Mouse (Mus musculus) midbrain, postnatal 0 days (tissue): ENCODE measurements around the gene Cyp2j12. TPM values are rescaled to one million over a fixed set of nuclear protein-coding genes. Genes with fewer than 3 reads are reported as not detected.

Experiments used
- ATAC-seq: fragments of 200-750 bp; cut with Nextera tagmentation; 2 replicates; pipeline ENCODE4 v1.8.0; 2017; ENCODE audit warnings: moderate number of reproducible peaks, mild to moderate bottlenecking, moderate TSS enrichment, moderate library complexity; ENCODE audit not compliant: low FRiP score
- DNase-seq: peaks from one replicate; pipeline ENCODE4 v3.0.0-alpha.2; 2015; ENCODE audit warnings: low spot score
- H3K27ac ChIP-seq: fragments of 300-500 bp; sonication (generic); 2 replicates; pipeline ENCODE4 v1.5.1; 2014; ENCODE audit warnings: low read depth, mild to moderate bottlenecking, low read length, mixed read lengths
- H3K27me3 ChIP-seq: fragments of 300-500 bp; sonication (generic); 2 replicates; pipeline ENCODE4 v1.6.1; 2014; ENCODE audit warnings: low read length, control low read depth, mixed read lengths; ENCODE audit not compliant: insufficient read depth
- H3K36me3 ChIP-seq: fragments of 300-500 bp; sonication (generic); 2 replicates; pipeline ENCODE4 v1.6.1; 2014; ENCODE audit warnings: low read length, control low read depth, mixed read lengths; ENCODE audit not compliant: insufficient read depth
- H3K4me1 ChIP-seq: fragments of 300-500 bp; sonication (generic); 2 replicates; pipeline ENCODE4 v1.6.1; 2014; ENCODE audit warnings: mild to moderate bottlenecking, control low read depth, antibody characterized with exemption, low read length, mixed read lengths; ENCODE audit not compliant: insufficient read depth
- H3K4me2 ChIP-seq: fragments of 300-500 bp; sonication (generic); 2 replicates; pipeline ENCODE4 v1.6.1; 2014; ENCODE audit warnings: low read depth, mild to moderate bottlenecking, low read length, mixed read lengths; ENCODE audit not compliant: poor library complexity, severe bottlenecking
- H3K4me3 ChIP-seq: fragments of 300-500 bp; sonication (generic); 2 replicates; pipeline ENCODE4 v1.5.1; 2014; ENCODE audit warnings: low read depth, mild to moderate bottlenecking, low read length, moderate library complexity
- H3K9ac ChIP-seq: fragments of 300-500 bp; sonication (generic); replicated peaks from 2 replicates; pipeline ENCODE4 v1.6.1; 2014; ENCODE audit warnings: mild to moderate bottlenecking, low read length, moderate library complexity, mixed read lengths; ENCODE audit not compliant: poor library complexity, severe bottlenecking
- H3K9me3 ChIP-seq: fragments of 300-500 bp; sonication (generic); 2 replicates; pipeline ENCODE4 v1.6.1; 2016; ENCODE audit warnings: low read length, control low read depth
- CTCF ChIP-seq: IDR thresholded peaks from 2 replicates; pipeline ENCODE4 v1.5.1; 2016; ENCODE audit warnings: antibody characterized with exemption, mild to moderate bottlenecking
- WGBS: fragments of 180-500 bp; shearing (Covaris S2); extraction: QIAGEN DNeasy Blood & Tissue Kit; methylation state at CpG from one replicate; pipeline ENCODE4 v1.1.7; 2014; 5-methylcytosine and 5-hydroxymethylcytosine counted together
- polyA plus RNA-seq: library from polyadenylated mRNA; unstranded; fragments of >200 nt; fragmentation: Nextera tagmentation; extraction: Ambion mirVana; gene quantifications from 2 replicates; pipeline ENCODE4 v1.2.1, GENCODE M21; 2015
- total RNA-seq: library from RNA; depleted of rRNA; stranded (reverse); fragments of >200 nt; gene quantifications from 2 replicates; pipeline ENCODE4 v1.2.3, GENCODE M21; 2014; rRNA removed

Gene Cyp2j12
- total and polyA plus RNA-seq, 2 experiments from 2014 or later, result not detected

DNA sequence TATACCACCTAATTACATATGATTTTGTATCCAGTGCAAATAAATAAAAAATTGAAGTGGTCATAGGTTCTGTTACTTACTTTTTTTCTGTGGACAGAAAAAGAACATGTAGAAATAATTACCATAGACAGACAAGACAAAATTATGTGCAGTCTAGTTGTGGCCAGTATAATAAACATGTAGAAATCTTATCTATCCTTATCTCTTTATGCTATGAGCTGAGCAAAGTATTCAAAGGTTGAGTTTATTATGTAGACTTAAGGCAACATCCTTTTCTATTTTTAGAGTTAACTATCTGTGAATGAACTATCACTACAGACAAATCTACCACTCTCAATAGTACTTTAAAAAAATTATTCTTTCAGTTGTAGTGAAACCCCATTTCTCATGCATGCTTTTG lies 62.6 kb downstream of the Cyp2j12 start:
- no peaks in the 10 kb centered on the region for H3K36me3 ChIP-seq
- no peak overlapping the region for H3K4me3 ChIP-seq
- no peak overlapping the region for H3K9ac ChIP-seq
- H3K9me3 ChIP-seq, result no peaks in the 10 kb centered on the region
- H3K4me2 ChIP-seq, result no peak overlapping the region
- TF ChIP-seq CTCF, result no peak
- no peaks in the 10 kb centered on the region for H3K27me3 ChIP-seq
- no peak for ATAC-seq
- DNase-seq, result no peak
- no peak overlapping the region for H3K27ac ChIP-seq
- no peaks in the 10 kb centered on the region for H3K4me1 ChIP-seq

- no peaks in the 10 kb centered on the region for H3K9me3 ChIP-seq
- no peaks in the 10 kb centered on the region for H3K4me1 ChIP-seq
- H3K36me3 ChIP-seq, result no peaks in the 10 kb centered on the region
- H3K27ac ChIP-seq, result no peak within 1 kb of the TSS
- 8% methylated on average over 20 of the region's 20 CpGs for WGBS
- peak; percentile 79; the same call in 1 of the 2 replicates for ATAC-seq
- peak; percentile 81 for DNase-seq
- H3K4me2 ChIP-seq, result peak within 1 kb of the TSS; percentile 46
- H3K4me3 ChIP-seq, result no peak within 1 kb of the TSS
- H3K27me3 ChIP-seq, result no peaks in the 10 kb centered on the region
- no peak within 1 kb of the TSS for H3K9ac ChIP-seq
- TF ChIP-seq CTCF, result no peak
Observed at GRCm38 (mm10) chr4:96077261-96078125, 63.5 kb downstream of the Cyp2j12 start, which contains the start of gene Cyp2j13. TSS of gene Cyp2j13 (minus strand) at chr4:96077546.

- Histone ChIP-seq H3K27me3 (no peaks in the 10 kb centered on the region), H3K9ac (no peak overlapping the region), H3K27ac (no peak overlapping the region), H3K4me3 (no peak overlapping the region), H3K4me2 (no peak overlapping the region), H3K4me1 (no peaks in the 10 kb centered on the region), H3K9me3 (no peaks in the 10 kb centered on the region), H3K36me3 (no peaks in the 10 kb centered on the region)
- no peak for ATAC-seq
- DNase-seq, result no peak
- TF ChIP-seq CTCF, result no peak
- WGBS, result 86% methylated on average over 2 of the region's 2 CpGs
Observed at GRCm38 (mm10) chr4:96062045-96062444, 78.9 kb downstream of the Cyp2j12 start.

- Histone ChIP-seq H3K4me3 (no peak overlapping the region), H3K27me3 (no peaks in the 10 kb centered on the region), H3K36me3 (no peaks in the 10 kb centered on the region), H3K4me2 (no peak overlapping the region), H3K27ac (no peak overlapping the region), H3K9me3 (no peaks in the 10 kb centered on the region), H3K9ac (no peak overlapping the region), H3K4me1 (no peaks in the 10 kb centered on the region)
- ATAC-seq (no peak), DNase-seq (no peak)
- no peak for TF ChIP-seq CTCF
- WGBS, result 96% methylated on average over 2 of the region's 2 CpGs
Observed at GRCm38 (mm10) chr4:96060106-96060505, 80.8 kb downstream of the Cyp2j12 start.

Other genes with a start within 250 kb of the Cyp2j12 start
- 34.7 and 73.1 TPM in 2 replicates for gene Hook1, start 173.9 kb downstream of the Cyp2j12 start, total RNA-seq
- 71.7 and 78.6 TPM in 2 replicates for gene Hook1, start 173.9 kb downstream of the Cyp2j12 start, polyA plus RNA-seq
- gene Cyp2j13, start 63.6 kb downstream of the Cyp2j12 start, total RNA-seq, result not detected in 2 replicates
- not detected in 2 replicates for gene Cyp2j13, start 63.6 kb downstream of the Cyp2j12 start, polyA plus RNA-seq
- not detected in 2 replicates for gene Cyp2j7, start 95.5 kb upstream of the Cyp2j12 start, total RNA-seq
- not detected in 2 replicates for gene Cyp2j7, start 95.5 kb upstream of the Cyp2j12 start, polyA plus RNA-seq
- gene Cyp2j11, start 207.5 kb upstream of the Cyp2j12 start, total RNA-seq, result not detected in 2 replicates
- not detected in 2 replicates for gene Cyp2j11, start 207.5 kb upstream of the Cyp2j12 start, polyA plus RNA-seq